Mouse (Mus musculus) ES-Bruce4 (cell line): Measurements from ENCODE around the gene Gdi1.

Experiments
- CTCF ChIP-seq: IDR thresholded peaks from one replicate; pipeline ENCODE4 v1.8.1; 2011; ENCODE audit warnings: low read depth, low read length
- POLR2A ChIP-seq: IDR thresholded peaks from one replicate; pipeline ENCODE4 v1.8.1; 2011; ENCODE audit warnings: low read length; ENCODE audit not compliant: insufficient read depth

GRCm38 (mm10) chrX:74328725-74329161 is 23.9 kb downstream of the Gdi1 start, which contains the start of gene Plxna3:
- no peak for TF ChIP-seq CTCF
- no peak for TF ChIP-seq POLR2A
